Mouse (Mus musculus): ENCODE measurements around the gene Ephx1.
A peak's percentile ranks its signal among the peaks of the same experiment; 100 is the strongest.
"Not testable (repeated sequence)": the region's sequence is repeated elsewhere in the genome, so short reads cannot be mapped to it uniquely, and the experiment has no call there.

Gene Ephx1

DNA sequence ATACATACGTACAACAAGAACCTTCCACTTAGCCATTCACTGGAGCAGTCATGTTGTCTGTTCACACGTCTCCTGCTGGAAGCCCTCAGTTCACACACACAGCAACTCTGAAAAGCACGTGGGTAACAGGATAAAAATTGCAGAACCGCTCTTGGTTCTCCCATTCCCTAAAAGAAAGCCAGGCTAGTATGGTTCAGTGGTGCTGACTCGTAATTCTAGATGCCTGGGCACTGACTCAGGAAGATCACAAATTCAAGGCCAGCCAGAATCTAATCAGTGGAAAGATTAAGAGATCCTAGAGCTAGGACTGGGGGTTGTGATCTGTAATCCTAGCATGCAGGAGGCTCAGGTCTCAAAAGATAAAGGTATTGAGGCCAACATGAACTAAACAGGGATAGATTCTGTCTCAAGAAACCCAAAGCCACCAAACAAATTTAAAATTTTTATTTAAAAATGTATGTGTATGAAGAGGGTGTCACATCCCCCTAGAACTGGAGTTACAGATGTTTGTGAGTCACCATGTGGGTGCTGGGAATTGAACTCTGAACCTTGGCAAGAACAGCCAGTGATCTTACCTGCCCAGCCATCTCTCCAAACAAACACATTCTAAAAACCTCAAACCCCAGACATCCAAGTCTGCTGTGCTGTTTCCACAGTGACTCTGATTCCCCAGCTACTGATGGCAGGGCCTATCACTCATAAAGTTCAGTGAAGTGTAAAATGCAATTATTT is at the start of gene Ephx1:
Ephx1 (minus strand) TSS at position 149 of the 732 bp plus-strand sequence.
- no peak for DNase-seq

DNA sequence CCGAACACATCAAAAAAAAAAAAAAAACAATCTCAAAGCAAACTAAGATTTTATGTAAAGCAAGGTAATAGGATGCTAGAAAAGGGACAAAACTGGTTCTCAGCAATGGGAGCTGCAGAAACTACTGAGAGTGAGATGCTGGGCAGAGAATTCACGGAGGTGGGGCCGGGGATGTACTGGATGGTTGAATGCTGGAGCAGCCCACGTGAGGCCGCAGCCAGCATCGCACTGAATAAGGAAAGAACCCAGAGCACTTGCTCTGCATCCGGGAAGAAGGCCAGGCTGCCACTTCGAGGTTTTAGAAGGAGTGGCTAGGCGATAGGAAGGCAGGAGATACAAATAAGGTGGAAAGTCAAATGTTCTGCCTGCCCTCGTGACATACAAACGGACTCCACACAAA is 49.0 kb upstream of the Ephx1 start:
- DNase-seq: no peak

GRCm38 (mm10) chr1:181068344-181068743 is 47.6 kb upstream of the Ephx1 start:
- DNase-seq: no peak

DNA sequence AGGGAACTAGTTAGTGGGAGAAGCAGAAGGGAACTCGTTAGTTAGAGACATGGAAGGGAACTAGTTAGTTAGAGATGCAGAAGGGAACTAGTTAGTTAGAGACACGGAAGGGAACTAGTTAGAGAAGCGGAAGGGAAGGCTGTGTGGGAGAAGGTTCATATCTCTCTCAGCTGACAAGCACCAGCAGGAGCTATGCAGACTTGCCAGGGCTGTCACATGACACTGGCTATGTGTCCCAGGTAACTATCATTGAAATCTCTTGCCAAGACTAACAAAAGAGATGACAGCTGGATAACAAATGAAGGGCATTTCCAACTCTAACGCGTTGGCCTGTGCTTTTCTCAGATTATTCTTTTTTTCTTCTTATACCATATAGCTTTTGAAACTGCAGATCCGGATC is 43.9 kb upstream of the Ephx1 start:
- no peak for DNase-seq

DNA sequence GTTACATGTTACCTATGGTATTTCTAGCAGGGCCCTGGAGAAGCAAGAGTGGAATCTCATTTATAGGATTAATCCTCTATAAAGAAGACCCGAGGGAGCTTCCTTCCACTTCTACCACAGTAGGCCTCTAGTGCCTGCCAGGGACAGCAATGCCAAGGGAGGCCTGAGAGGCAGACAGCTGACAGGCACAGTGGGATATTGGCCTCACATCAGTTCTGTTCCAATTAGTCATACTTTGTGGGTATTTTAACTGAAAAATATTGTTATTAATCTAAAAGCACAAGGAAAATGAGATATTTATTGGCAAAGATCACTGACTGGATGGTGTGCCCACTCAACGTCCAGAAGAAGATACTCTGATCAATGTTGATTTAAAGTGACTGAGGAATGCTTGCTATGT is 43.3 kb upstream of the Ephx1 start:
- no peak for DNase-seq

DNA sequence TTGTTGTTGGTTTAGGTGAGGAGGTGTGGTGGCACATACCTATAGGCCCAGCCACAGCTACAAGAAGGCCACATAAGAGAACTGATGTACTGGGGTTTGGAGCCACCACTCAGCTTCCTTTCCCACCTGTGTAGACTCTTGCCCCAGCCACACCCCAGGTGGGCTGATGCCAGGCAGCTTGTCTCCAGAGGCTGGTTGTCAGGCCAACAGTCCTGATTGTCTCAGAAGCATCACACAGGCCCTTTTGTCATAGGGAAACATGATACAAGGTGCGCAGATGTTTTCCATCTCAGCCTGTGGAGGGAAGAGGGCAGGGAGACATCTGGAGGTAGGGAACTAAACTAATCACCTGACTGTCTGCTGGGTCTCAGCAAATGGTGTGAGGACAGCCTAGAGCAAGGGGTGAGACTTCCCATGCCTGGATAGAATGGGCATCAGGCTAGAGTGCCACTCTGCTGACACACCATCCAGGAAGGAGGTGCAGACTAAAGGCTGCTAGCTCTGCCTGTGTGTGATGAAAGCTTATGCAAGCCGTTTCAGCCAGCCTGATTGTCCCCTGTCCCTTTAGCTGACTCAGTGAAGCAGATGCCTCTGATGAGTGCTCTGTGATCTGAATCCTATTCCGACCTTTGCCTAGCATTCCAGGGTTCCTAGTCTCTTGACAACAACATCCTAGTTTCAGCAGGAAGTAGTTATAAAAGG is 41.2 kb upstream of the Ephx1 start:
- DNase-seq: no peak

GRCm38 (mm10) chr1:181052898-181053297 is 32.2 kb upstream of the Ephx1 start:
- DNase-seq: no peak

- no peak for DNase-seq
Observed at GRCm38 (mm10) chr1:181050937-181051336, 30.2 kb upstream of the Ephx1 start, which contains the start of gene 9130409I23Rik. Gene 9130409I23Rik, plus strand, starts transcription at chr1:181051237.

DNA sequence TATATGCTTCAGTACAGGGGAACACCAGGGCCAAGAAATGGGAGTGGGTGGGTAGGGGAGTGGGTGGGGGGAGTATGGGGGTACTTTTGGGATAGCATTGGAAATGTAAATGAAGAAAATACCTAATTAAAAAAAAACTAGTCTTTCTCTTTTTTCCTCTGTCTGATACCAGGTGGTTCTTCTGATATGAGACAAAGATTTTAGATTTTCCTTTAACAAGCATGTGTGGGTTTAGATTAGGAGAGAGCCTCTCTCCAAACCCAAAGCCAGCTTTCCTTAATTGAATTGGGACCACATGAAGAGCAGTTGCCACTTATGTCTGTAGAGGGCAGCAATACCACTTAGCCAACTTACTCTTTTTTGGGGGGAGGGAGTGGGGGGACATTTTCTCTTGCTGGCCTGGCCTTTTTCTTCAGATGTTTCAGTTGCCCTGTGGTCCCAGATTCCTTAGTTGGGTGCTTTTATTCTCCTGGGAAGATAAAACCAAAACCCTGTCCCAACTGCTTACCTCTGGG is 28.7 kb upstream of the Ephx1 start:
- DNase-seq: no peak

GRCm38 (mm10) chr1:181047520-181047919 is 26.8 kb upstream of the Ephx1 start:
- DNase-seq: no peak

DNA sequence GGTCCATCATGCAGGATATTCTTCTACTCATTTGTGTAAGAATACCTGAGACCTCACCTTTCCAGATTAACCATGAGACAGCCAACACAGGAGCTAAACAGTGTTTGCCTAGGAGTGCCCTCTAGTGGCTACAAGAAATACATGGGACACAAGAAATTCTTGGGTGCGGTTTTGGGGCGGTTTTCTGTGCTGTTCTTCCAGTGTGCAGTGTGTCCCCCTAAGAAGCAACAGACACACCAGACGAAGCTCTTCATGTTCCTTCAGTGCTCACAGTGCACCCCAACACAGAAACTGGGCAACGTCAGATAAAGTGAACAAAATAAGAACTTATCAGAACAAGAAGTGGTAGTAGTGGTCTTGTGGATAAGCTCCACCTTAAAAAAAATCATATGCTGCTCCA is 18.9 kb upstream of the Ephx1 start:
- no peak for DNase-seq

DNA sequence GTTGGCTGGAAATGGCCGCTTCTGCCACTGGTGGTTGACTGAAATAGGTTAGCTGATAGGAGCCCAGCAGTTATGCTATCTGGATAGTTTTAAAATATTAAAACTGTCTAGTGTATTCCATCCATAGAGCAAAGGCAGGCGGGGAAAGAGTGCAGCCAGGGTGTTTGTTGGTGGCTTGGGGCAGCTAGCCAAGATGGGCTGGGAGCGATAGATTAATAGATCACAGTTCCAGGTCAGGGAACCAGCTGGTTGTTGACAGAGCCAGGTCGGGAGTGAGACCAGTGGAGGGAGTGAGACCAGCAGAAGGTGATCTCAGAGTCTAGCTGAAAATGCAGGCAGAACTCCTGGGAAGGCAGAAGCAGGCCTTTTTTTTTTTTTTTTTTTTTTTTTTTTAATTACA is 16.9 kb upstream of the Ephx1 start:
- no peak for DNase-seq

- not testable (repeated sequence) for DNase-seq
Observed at GRCm38 (mm10) chr1:181035015-181035778, 14.5 kb upstream of the Ephx1 start.

- DNase-seq: no peak
Observed at GRCm38 (mm10) chr1:181022265-181022664, 1.6 kb upstream of the Ephx1 start.

GRCm38 (mm10) chr1:181021488-181021865 is 773 bp upstream of the Ephx1 start:
- no peak for DNase-seq

DNA sequence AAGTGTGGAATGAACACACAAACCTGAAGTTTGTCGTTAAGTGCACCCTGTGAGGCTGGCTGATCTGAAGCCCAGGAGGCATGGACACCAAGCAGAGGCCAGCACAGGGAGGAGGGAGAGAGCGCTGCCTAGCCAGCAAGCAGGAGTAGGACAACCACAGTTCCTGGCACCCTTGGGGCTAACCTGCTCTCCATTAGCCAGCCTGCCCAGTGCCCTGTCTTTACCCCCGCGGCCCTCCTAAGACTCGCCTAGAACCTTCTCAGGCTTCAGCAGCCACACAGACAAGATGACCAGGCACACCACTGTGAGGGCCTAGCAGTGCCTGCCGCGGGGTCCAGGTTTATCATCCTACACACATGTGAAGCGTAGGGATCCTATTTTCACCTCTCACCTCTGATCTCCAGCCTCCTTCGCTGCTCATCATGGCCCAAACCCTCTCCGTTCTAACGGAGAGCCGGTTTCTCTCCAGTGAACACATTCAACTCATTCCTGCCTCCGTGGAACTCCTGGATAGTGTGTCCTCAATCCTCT is 2.7 kb downstream of the Ephx1 start:
- no peak for DNase-seq

DNA sequence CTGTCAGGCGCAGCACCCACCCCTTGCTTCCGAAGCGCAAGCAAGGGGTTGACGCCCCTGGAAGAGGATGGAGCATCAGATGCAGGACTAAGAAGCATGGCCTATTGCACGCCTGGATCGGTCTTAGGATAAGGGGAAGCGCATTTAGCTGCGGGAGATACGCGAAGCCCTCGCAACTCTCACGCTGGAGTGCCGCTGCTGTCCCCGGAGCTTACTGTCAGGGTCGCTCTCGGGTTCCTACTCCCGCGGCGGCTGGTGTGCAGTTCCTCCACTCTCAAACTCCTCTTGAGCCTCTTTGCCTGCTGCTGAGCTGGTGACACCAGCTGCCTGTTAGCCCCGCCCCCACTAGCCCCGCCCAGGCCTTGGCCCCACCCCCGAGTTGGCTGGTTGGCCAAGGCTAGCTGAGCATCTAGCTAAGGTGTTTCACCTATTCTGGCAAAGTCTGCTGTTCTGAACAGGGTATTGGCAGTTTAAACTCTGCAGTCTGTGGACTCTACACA is 3.4 kb downstream of the Ephx1 start:
- peak; percentile 69 for DNase-seq

DNA sequence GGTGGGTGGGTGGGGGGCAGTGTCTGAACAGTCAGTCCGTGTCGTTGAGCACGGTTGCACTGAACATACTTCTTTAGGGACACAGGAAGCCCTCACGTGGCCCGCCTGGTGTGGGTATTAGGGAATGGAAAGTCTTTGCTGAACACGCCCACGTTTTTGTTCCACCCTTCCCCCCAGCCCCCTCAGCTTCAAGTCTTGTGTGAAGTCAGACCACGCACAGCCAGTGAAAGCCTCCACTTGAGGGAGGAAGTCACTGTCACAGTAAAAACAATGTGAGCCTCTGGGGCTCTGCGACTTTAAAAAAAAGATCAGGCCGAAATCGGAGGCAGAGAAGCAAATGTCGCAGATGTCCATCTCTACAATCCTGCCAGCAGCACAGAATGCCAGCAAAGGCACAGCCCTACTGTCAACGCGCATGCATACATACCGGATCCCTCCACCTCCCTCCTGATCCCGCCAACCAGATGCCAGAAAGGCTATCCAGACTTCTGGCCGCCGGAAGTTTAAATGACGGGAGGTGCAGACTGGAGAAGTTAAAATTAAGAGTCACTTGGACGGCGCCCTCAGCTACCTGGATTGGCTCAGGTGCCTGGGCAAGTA is 4.1 kb downstream of the Ephx1 start:
- DNase-seq: peak; percentile 40

DNA sequence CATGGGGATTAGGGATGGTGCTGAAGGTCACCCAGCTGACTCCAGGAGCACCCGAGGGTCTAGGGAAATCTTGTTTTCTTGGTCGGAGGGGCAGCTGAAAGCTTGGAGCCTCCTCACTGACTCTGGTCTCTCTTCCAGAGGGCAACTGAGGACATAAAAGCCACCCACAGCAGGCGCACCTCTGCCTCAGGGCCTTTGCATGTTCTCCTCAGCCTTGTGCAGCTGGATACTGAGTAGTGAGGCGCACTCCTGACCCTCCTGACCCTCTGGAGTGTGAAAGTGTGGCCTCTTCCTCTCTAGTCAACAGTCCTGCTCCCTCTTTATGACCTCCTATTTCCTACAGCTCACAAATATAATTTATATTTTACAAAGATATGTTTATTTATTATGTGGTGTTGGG is 4.7 kb downstream of the Ephx1 start:
- DNase-seq: no peak

GRCm38 (mm10) chr1:181015558-181015957 is 5.1 kb downstream of the Ephx1 start:
- no peak for DNase-seq

- peak; percentile 26 for DNase-seq
Observed at GRCm38 (mm10) chr1:181014731-181015500, 5.8 kb downstream of the Ephx1 start.

- DNase-seq: no peak
Observed at GRCm38 (mm10) chr1:181013446-181013845, 7.3 kb downstream of the Ephx1 start.

Data from right cerebral cortex, postnatal 4 days (tissue).